ENCODE assay signal across 12 mouse cellular contexts in genomic region chr17:50814089-50814488, GRCm38 (mm10).
DNase-seq lines count a peak whose midpoint lies in the region; TF ChIP-seq lines count a peak whose summit lies in the region.
"Had no signal": no experiment of that assay in that cellular context is flagged by ENCODE, and none has a peak within 500 bp of the region (broad histone marks: within the 10 kb centered on the region; RNA-seq: fewer than 3 reads in every experiment).

No protein-coding gene starts in this region.

- H3K36me3 ChIP-seq in thymus, adult 2 months (ENCODE audit: control insufficient read depth, insufficient read depth, low read length), result no peaks in the 10 kb centered on the region
- H3K36me3 ChIP-seq in splenic B cell, adult 2 months (ENCODE audit: control insufficient read depth, insufficient read depth, low read length, poor library complexity, severe bottlenecking), result 0 out of 2 replicates have a peak, but pooled peaks cover 2% of the 10 kb centered on the region
- H3K36me3 ChIP-seq: heart, embryonic 15.5 days; limb, embryonic 10.5 days had no signal

- 54% methylated on average over 1 of the region's 1 CpGs for WGBS in thymus, adult 2 months
- WGBS in bone marrow, adult 2 months, result 51% methylated on average over 1 of the region's 1 CpGs

- no peak for TF ChIP-seq CTCF in thymus, adult 2 months (IDR thresholded peaks at IDR 0.05; ENCODE audit: borderline replicate concordance, control insufficient read depth, extremely low read depth, insufficient read depth, low read length, poor library complexity)
- 0 out of 2 replicates have a peak, but pooled peaks have one; percentile 18 for TF ChIP-seq CTCF in bone marrow, adult 2 months (IDR thresholded peaks at IDR 0.05; ENCODE audit: control insufficient read depth, insufficient read depth, low read length)

- no peak overlapping the region for H3K27ac ChIP-seq in thymus, adult 2 months (ENCODE audit: control insufficient read depth, insufficient read depth, low read length)
- H3K27ac ChIP-seq in bone marrow, adult 2 months (ENCODE audit: control insufficient read depth, insufficient read depth, low read depth, low read length, poor library complexity), result no peak overlapping the region
- H3K27ac ChIP-seq: heart, embryonic 15.5 days; limb, embryonic 10.5 days had no signal

- DNase-seq in kidney, adult 9 months, result peak; percentile 33
- DNase-seq in kidney, postnatal 10 days, result no peak
- DNase-seq in thymus, adult 2 months, result peak; percentile 23
- DNase-seq in thymus, adult 18-20 months, result no peak
- peak; percentile 46 for DNase-seq in splenic B cell, adult 2 months (ENCODE audit: low read depth, low spot score)
- no peak for DNase-seq in gastrocnemius, postnatal 36 days
- no peak for DNase-seq in left cerebral cortex, adult 11 months (ENCODE audit: low spot score)
- DNase-seq: adrenal gland, postnatal 10 days had no signal

- intact Hi-C loops in gastrocnemius, postnatal 36 days (cut with DNase I), result loop anchor here (5.0 kb wide), 1 partner anchor 473 kb away; no protein-coding TSS in a partner anchor

- no peaks in the 10 kb centered on the region for H3K4me1 ChIP-seq in thymus, adult 2 months (replicated peaks; ENCODE audit: control insufficient read depth, insufficient read depth, low read length)
- H3K4me1 ChIP-seq in bone marrow, adult 2 months (ENCODE audit: control insufficient read depth, insufficient read depth, low read length), result no peaks in the 10 kb centered on the region
- H3K4me1 ChIP-seq: heart, embryonic 15.5 days; limb, embryonic 10.5 days had no signal

- no peaks in the 10 kb centered on the region for H3K27me3 ChIP-seq in thymus, adult 2 months (ENCODE audit: control insufficient read depth, insufficient read depth, low read length)
- no peaks in the 10 kb centered on the region for H3K27me3 ChIP-seq in splenic B cell, adult 2 months (ENCODE audit: control insufficient read depth, insufficient read depth, low read length, poor library complexity, severe bottlenecking)
- H3K27me3 ChIP-seq: heart, embryonic 15.5 days had no signal

- H3K4me3 ChIP-seq in thymus, adult 2 months (ENCODE audit: control insufficient read depth, insufficient read depth, low read length), result no peak overlapping the region
- H3K4me3 ChIP-seq in bone marrow, adult 2 months (replicated peaks; ENCODE audit: control insufficient read depth, low read depth, low read length), result no peak overlapping the region
- H3K4me3 ChIP-seq: heart, embryonic 15.5 days; limb, embryonic 10.5 days; myocyte had no signal

- no peak for TF ChIP-seq POLR2A in thymus, adult 2 months (IDR thresholded peaks at IDR 0.05; ENCODE audit: control insufficient read depth, extremely low read depth, insufficient read depth, low read length, poor library complexity)
- no peak for TF ChIP-seq POLR2A in bone marrow, adult 2 months (IDR thresholded peaks at IDR 0.05; ENCODE audit: borderline replicate concordance, control insufficient read depth, low read depth, low read length)

Comparison
In these comparisons a context has a peak if more than half of its experiments do, and no peak if none do; other contexts are left out.
1. DNase-seq: peak in kidney, adult 9 months (single experiment), thymus, adult 2 months (single experiment) and splenic B cell, adult 2 months (single experiment); none in kidney, postnatal 10 days (single experiment), thymus, adult 18-20 months (0 of 2), gastrocnemius, postnatal 36 days (0 of 2) and left cerebral cortex, adult 11 months (single experiment).